Mouse (Mus musculus) hindbrain, embryonic 11.5 days (tissue): ENCODE measurements around the gene Abi1. TPM values are rescaled to one million over a fixed set of nuclear protein-coding genes. Genes with fewer than 3 reads are reported as not detected.

Experiments used
- ATAC-seq: fragments of 200-750 bp; cut with Nextera tagmentation; 2 replicates; pipeline ENCODE4 v1.8.0; 2017; ENCODE audit warnings: mild to moderate bottlenecking, moderate TSS enrichment, moderate library complexity; ENCODE audit not compliant: low FRiP score
- DNase-seq: peaks from one replicate; pipeline ENCODE4 v3.0.0-alpha.2; 2015; ENCODE audit warnings: low spot score
- H3K27ac ChIP-seq: fragments of 300-500 bp; sonication (generic); 2 replicates; pipeline ENCODE4 v1.5.1; 2014; ENCODE audit warnings: mild to moderate bottlenecking, low read depth, low read length
- H3K27me3 ChIP-seq: fragments of 300-500 bp; sonication (generic); 2 replicates; pipeline ENCODE4 v1.6.1; 2014; ENCODE audit warnings: mild to moderate bottlenecking, low read length, moderate library complexity, mixed read lengths; ENCODE audit not compliant: control insufficient read depth, insufficient read depth
- H3K36me3 ChIP-seq: fragments of 300-500 bp; sonication (generic); 2 replicates; pipeline ENCODE4 v1.6.1; 2014; ENCODE audit warnings: mild to moderate bottlenecking, low read length, moderate library complexity, mixed read lengths; ENCODE audit not compliant: control insufficient read depth, insufficient read depth
- H3K4me1 ChIP-seq: fragments of 300-500 bp; sonication (generic); replicated peaks from 2 replicates; pipeline ENCODE4 v1.6.1; 2014; ENCODE audit warnings: low read length, mixed read lengths; ENCODE audit not compliant: control insufficient read depth, insufficient read depth
- H3K4me2 ChIP-seq: fragments of 300-500 bp; sonication (generic); replicated peaks from 2 replicates; pipeline ENCODE4 v1.6.1; 2014; ENCODE audit warnings: mild to moderate bottlenecking, low read depth, low read length
- H3K4me3 ChIP-seq: fragments of 300-500 bp; sonication (generic); 2 replicates; pipeline ENCODE4 v1.5.1; 2014; ENCODE audit warnings: low read depth, low read length
- H3K9ac ChIP-seq: fragments of 300-500 bp; sonication (generic); 2 replicates; pipeline ENCODE4 v1.6.1; 2014; ENCODE audit warnings: low read depth, low read length
- H3K9me3 ChIP-seq: fragments of 300-500 bp; sonication (generic); 2 replicates; pipeline ENCODE4 v1.6.1; 2016; ENCODE audit warnings: low read length; ENCODE audit not compliant: control insufficient read depth
- WGBS: fragments of 180-500 bp; shearing (Covaris S2); extraction: QIAGEN DNeasy Blood & Tissue Kit; methylation state at CpG from one replicate; pipeline ENCODE4 v1.1.7; 2014; 5-methylcytosine and 5-hydroxymethylcytosine counted together
- polyA plus RNA-seq: library from polyadenylated mRNA; unstranded; fragments of >200 nt; fragmentation: Nextera tagmentation; extraction: Ambion mirVana; gene quantifications from 2 replicates; pipeline ENCODE4 v1.2.1, GENCODE M21; 2014

The Abi1 gene
- polyA plus RNA-seq, 1 experiment from 2014 or later, result 48.4 TPM

DNA sequence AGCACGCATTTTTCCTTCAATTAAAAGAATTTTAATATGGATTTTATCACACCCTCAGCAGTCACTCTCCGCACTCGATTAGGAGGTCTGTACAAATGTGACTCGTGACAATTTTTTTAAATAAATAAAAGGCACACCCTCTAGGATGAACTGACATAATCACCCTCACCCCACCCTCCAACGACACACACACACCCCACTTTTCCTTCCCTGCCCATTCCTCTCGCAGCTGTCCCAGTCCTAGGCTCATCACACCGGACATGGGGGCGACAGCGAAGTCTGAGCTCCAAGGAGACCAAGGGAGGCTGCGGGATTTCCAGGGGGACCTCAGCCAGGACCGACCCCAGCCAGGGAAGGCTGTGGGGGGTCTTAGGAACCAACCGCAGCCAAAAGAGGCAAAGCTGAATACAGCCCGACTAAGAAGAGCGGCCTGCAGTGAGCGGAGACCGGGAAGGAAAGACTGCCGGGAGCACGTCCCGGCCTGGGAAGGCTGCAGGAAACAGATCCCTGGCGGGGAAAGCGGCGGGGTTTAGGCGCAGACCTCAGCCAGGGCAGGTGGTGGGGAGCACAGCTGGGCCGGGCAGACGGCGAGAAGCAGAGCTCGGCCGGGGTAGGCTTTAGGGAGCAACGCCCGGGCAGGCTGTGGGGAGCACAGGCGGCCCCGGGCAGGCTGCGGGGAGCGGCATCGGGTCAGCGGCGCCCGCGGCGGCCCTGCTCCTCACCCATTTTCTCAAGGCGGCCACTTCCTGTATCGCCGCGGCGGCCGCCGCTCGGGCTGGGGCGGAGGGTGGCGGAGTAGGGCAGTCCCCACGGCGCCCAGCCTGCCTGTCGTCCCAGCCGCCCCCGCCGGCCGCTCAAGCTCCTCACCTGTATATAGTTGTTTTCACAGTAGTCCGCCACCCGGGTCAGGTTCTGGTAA, 700 bp downstream of the Abi1 start:
- Histone ChIP-seq H3K4me2 (peak overlapping the region; percentile 74), H3K27ac (peak overlapping the region; percentile 96), H3K4me1 (no peaks in the 10 kb centered on the region), H3K27me3 (no peaks in the 10 kb centered on the region), H3K9ac (peak overlapping the region; percentile 95), H3K36me3 (no peaks in the 10 kb centered on the region), H3K9me3 (no peaks in the 10 kb centered on the region), H3K4me3 (peak overlapping the region; percentile 95)
- WGBS, result under 1% methylated on average over 51 of the region's 59 CpGs
- ATAC-seq (peak; percentile 92), DNase-seq (peak; percentile 77)

GRCm38 (mm10) chr2:23035467-23035866, 4.6 kb downstream of the Abi1 start:
- no peaks in the 10 kb centered on the region for H3K36me3 ChIP-seq
- WGBS, result 95% methylated on average over 1 of the region's 1 CpGs
- no peaks in the 10 kb centered on the region for H3K9me3 ChIP-seq
- H3K4me3 ChIP-seq, result no peak overlapping the region
- DNase-seq (no peak), ATAC-seq (no peak)
- no peaks in the 10 kb centered on the region for H3K4me1 ChIP-seq
- H3K9ac ChIP-seq, result no peak overlapping the region
- no peaks in the 10 kb centered on the region for H3K27me3 ChIP-seq
- no peak overlapping the region for H3K27ac ChIP-seq
- no peak overlapping the region for H3K4me2 ChIP-seq

GRCm38 (mm10) chr2:23034692-23035435, 5.2 kb downstream of the Abi1 start:
- Histone ChIP-seq H3K27me3 (no peaks in the 10 kb centered on the region), H3K27ac (no peak overlapping the region), H3K4me1 (no peaks in the 10 kb centered on the region), H3K4me3 (no peak overlapping the region), H3K9ac (no peak overlapping the region), H3K4me2 (no peak overlapping the region), H3K36me3 (no peaks in the 10 kb centered on the region), H3K9me3 (no peaks in the 10 kb centered on the region)
- WGBS, result 96% methylated on average over 3 of the region's 3 CpGs
- ATAC-seq, result no peak
- DNase-seq, result no peak

GRCm38 (mm10) chr2:23030631-23031030, 9.4 kb downstream of the Abi1 start:
- no peaks in the 10 kb centered on the region for H3K36me3 ChIP-seq
- H3K4me1 ChIP-seq, result no peaks in the 10 kb centered on the region
- no peak overlapping the region for H3K27ac ChIP-seq
- H3K4me3 ChIP-seq, result no peak overlapping the region
- H3K4me2 ChIP-seq, result no peak overlapping the region
- DNase-seq, result no peak
- WGBS, result 95% methylated on average over 3 of the region's 4 CpGs
- H3K9ac ChIP-seq, result no peak overlapping the region
- no peaks in the 10 kb centered on the region for H3K27me3 ChIP-seq
- no peak for ATAC-seq
- no peaks in the 10 kb centered on the region for H3K9me3 ChIP-seq

- WGBS, result 84% methylated on average over 4 of the region's 4 CpGs
- Histone ChIP-seq H3K4me1 (no peaks in the 10 kb centered on the region), H3K36me3 (no peaks in the 10 kb centered on the region)
These were observed 11.2 kb downstream of the Abi1 start for GRCm38 (mm10) chr2:23028826-23029225.

GRCm38 (mm10) chr2:23026379-23026778, 13.7 kb downstream of the Abi1 start:
- Histone ChIP-seq H3K4me1 (no peaks in the 10 kb centered on the region), H3K9ac (no peak overlapping the region), H3K9me3 (no peaks in the 10 kb centered on the region), H3K27ac (no peak overlapping the region), H3K4me2 (no peak overlapping the region), H3K27me3 (no peaks in the 10 kb centered on the region), H3K4me3 (no peak overlapping the region), H3K36me3 (no peaks in the 10 kb centered on the region)
- WGBS, result 92% methylated on average over 1 of the region's 1 CpGs
- ATAC-seq (no peak), DNase-seq (no peak)

More at GRCm38 (mm10) chr2:23028826-23029225, 11.2 kb downstream of the Abi1 start:
- Histone ChIP-seq H3K9me3 (no peaks in the 10 kb centered on the region), H3K27ac (no peak overlapping the region), H3K4me3 (no peak overlapping the region), H3K9ac (no peak overlapping the region), H3K4me2 (no peak overlapping the region), H3K27me3 (no peaks in the 10 kb centered on the region)
- ATAC-seq (no peak), DNase-seq (no peak)

DNA sequence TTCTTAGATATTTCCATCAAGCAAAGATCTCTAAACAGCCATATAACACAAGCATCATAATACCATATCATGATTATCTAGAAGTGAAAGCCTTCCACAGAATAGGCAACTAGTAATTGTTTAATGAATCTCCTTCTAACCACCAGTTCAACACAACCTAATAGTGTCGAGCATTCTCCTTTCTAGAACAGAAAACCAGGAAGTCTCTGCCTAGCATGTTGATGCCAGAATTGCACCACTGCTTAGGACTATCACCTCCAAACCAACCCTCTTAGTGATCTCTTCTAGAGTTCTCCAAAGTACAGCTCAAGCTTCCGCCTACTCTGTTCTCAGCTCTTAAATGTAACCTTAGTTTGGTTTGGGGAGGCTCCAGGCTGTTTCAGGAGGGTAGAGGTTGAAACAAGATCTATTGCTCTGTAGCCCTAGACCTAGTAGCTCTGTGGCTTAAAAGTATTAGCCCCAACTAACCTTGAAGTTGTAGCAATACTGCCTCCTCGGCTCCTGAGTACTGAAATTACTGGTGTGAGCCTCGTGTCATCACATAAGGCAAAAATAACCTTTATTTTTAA, 16.2 kb downstream of the Abi1 start:
- no peak for ATAC-seq

DNA sequence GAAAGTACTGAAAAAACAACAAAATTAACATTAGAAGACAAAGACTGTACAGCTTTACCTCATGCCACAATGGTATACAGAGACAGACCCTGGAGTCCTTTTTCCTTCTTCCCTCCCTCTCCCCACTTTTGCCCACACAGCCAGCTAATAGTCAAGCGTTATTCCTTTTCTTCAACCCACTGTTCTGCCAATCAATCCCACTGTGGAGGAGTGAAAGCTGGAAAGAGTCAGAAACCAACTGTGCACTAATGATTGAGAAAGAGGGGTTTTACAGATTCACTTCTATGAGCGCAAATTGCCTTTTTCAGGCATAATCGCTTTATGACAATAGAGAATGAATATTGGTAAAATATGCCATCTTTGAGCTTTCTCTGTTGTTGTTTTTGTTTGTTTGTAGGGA, 17.0 kb downstream of the Abi1 start:
- no peak overlapping the region for H3K9ac ChIP-seq
- no peaks in the 10 kb centered on the region for H3K36me3 ChIP-seq
- H3K27ac ChIP-seq, result no peak overlapping the region
- WGBS, result 83% methylated on average over 3 of the region's 3 CpGs
- no peak overlapping the region for H3K4me2 ChIP-seq
- no peak overlapping the region for H3K4me3 ChIP-seq
- H3K27me3 ChIP-seq, result no peaks in the 10 kb centered on the region
- H3K9me3 ChIP-seq, result no peaks in the 10 kb centered on the region
- no peaks in the 10 kb centered on the region for H3K4me1 ChIP-seq
- no peak for ATAC-seq
- no peak for DNase-seq

More for the DNA sequence above, 16.2 kb downstream of the Abi1 start:
- no peaks in the 10 kb centered on the region for H3K27me3 ChIP-seq
- H3K36me3 ChIP-seq, result no peaks in the 10 kb centered on the region
- DNase-seq, result no peak
- WGBS, result 93% methylated on average over 4 of the region's 4 CpGs
- H3K27ac ChIP-seq, result no peak overlapping the region
- no peaks in the 10 kb centered on the region for H3K4me1 ChIP-seq
- H3K9ac ChIP-seq, result no peak overlapping the region
- no peak overlapping the region for H3K4me2 ChIP-seq
- H3K9me3 ChIP-seq, result no peaks in the 10 kb centered on the region
- H3K4me3 ChIP-seq, result no peak overlapping the region
